Mouse (Mus musculus): Measurements from ENCODE around the gene Gm9972. TPM values are rescaled to one million over a fixed set of nuclear protein-coding genes. Genes with fewer than 3 reads are reported as not detected.

Gene Gm9972
- polyA plus RNA-seq, 1 experiment, result not detected

DNA sequence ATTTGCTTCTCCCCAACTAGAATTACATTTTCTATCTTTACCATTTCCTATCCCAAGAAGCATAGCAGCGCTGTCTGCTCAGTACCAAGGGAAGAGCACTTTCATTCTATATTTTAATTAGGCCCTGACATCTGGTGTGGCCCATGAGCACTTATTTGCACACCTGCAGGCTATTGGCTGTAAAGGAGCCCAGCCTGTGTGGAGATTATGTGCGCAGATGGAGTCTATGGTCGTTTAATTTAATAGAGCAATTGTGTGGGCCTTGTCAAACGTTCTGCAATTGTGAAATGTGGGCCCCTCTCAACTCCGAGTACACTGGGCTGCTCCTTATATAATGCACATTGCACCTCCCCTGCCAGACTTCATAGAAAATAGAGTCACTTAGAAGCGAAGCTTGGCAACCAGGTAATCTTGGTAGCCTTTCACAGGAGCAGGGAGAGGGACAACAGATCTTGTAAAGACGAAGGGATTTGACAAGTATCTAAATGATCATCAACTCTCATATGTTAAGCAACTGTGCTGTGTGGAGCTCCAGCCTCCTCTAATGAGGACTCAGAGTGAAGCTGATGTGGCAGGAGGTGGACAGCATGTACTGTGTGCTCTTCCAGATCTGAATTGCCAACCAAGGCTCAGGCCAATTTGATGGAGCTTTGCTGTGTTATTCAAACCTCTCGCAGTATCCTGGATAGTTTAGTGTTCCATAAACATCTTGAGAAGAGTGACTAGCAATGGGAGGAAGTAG lies 50.9 kb downstream of the Gm9972 start:
- TF ChIP-seq CTCF (IDR thresholded peaks at IDR 0.05; ENCODE audit: borderline replicate concordance, extremely low read depth, insufficient read depth, insufficient read length), result no peak
- TF ChIP-seq POLR2A (IDR thresholded peaks at IDR 0.05; ENCODE audit: borderline replicate concordance, extremely low read depth, insufficient read depth, insufficient read length, poor library complexity, severe bottlenecking), result no peak
- peak; percentile 61 for DNase-seq (ENCODE audit: low read depth)

Other genes starting within 250 kb of the Gm9972 start
- 0.23 and 0.52 TPM in 2 replicates for gene Atp10b, start 114.1 kb downstream of the Gm9972 start, polyA plus RNA-seq (2012; rRNA removed)

Data from brain, embryonic 14.5 days (tissue).